Mouse (Mus musculus): ENCODE data around the gene Cbfb. TPM values are rescaled to one million over a fixed set of nuclear protein-coding genes. Genes with fewer than 3 reads are reported as not detected.

The Cbfb gene
- total and polyA plus RNA-seq, 3 experiments = 32.5 to 37.9 TPM; not detected in 1

DNA sequence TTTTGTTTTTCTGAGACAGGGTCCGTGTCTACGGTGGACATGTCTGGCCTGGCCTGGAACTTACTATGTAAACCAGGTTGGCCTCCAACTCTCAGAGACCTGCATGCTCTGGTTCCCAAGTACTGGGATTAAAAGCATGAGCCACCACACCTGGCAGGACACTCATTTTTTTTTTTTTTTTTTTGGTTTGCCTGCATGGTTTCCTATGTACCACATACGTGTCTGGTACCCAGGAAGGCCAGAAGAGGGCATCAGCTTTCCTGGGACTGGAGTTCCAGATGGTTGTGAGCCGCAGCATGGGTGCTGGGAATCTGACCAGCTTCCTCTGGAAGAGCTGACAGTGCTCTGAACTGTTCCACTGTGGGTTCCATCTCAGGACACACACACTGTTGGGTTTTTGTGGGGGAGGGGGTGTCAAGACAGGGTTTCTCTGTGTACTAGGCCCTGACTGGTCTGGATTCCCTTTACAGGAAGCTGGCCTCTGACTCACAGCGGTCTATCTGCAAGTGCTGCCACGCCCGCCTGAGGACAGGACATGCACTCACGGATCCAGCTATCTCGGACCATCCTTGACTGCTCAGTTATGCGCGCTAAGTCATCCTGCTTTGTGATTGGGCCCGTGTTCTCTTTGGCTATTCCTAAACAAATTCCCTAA is 91.0 kb downstream of the Cbfb start (continued):
- TF ChIP-seq MEF2A (IDR thresholded peaks at IDR 0.05; ENCODE audit: extremely low read depth, insufficient replicate concordance, low read depth, low read length, poor library complexity, severe bottlenecking) = no peak
- TF ChIP-seq ELF1 (IDR thresholded peaks at IDR 0.05; ENCODE audit: low read depth, low read length) = no peak
- no peak for TF ChIP-seq MYC (IDR thresholded peaks at IDR 0.05; ENCODE audit: low read depth, low read length)

DNA sequence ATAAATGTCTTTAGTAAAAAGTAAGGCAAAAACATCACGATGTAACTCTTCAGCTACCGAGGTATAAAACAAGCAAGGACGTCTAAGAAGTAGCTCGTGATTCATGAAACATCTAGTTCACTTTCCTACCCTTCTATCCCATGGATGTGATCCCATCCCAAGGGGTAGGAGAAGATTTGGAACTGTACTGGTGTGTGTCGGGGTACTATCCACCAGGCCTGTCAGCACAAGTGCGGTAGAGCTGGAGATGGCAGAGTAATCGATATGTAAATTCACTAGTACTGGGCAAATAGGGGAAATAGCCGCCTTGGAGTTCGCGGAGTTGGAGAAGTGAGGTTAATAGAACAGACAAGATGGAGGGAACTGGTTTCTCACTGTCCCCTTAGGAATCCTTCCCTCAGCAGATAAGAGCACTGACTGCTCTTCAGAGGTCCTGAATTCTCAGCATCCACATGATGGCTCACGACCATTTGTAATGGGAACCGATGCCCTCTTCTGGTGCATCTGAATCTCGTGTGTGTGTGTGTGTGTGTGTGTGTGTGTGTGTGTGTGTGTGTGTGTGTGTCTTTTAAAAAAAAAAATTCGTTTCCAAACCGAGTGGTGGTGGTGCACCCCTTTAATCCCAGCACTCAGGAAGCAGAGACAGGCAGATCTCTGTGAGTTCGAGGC is 92.9 kb downstream of the Cbfb start:
- Histone ChIP-seq H3K27me3 (ENCODE audit: control insufficient read depth in 1 of 2, insufficient read depth in 2 of 2, low read length in 2 of 2) (no peaks in the 10 kb centered on the region), H3K9me3 (replicated peaks; ENCODE audit: insufficient read depth, low read length) (no peaks in the 10 kb centered on the region), H3K27ac (ENCODE audit: control insufficient read depth, low read depth, low read length) (peak overlapping the region; percentile 34; the same call in 1 of the 2 replicates), H3K9ac (ENCODE audit: control insufficient read depth, low read depth, low read length, poor library complexity, severe bottlenecking) (peak overlapping the region; percentile 91), H3K4me3 (ENCODE audit: control insufficient read depth in 1 of 2, insufficient read depth in 1 of 2, low read depth in 2 of 2, low read length in 2 of 2) (peak overlapping the region; percentile 84 to 98), H3K79me2 (ENCODE audit: control insufficient read depth, insufficient read depth, low read length, poor library complexity) (peaks cover 15% of the 10 kb centered on the region), H3K4me1 (ENCODE audit: control insufficient read depth in 1 of 2, insufficient read depth in 2 of 2, low read length in 2 of 2) (peaks cover 7 to 36% of the 10 kb centered on the region in 2 experiments), H3K36me3 (ENCODE audit: control insufficient read depth in 1 of 2, insufficient read depth in 2 of 2, low read length in 2 of 2) (peaks cover 0 to 25% of the 10 kb centered on the region in 2 experiments; a peak in 2 of 4 replicates)
- peak; percentile 57 for DNase-seq (ENCODE audit: low read depth, low spot score)
- TF ChIP-seq GATA1 (IDR thresholded peaks at IDR 0.05; ENCODE audit: low read depth, low read length) (peak; percentile 30; the same call in 1 of the 2 replicates), ZNF384 (IDR thresholded peaks at IDR 0.05; ENCODE audit: low read depth, low read length) (peak; percentile 57; the same call in 1 of the 2 replicates), CTCF (IDR thresholded peaks at IDR 0.05 in 2 of 3, conservative IDR thresholded peaks at IDR 0.05 in 1 of 3; ENCODE audit: control insufficient read depth in 1 of 3, insufficient read depth in 1 of 3, low read depth in 2 of 3, low read length in 3 of 3, poor library complexity in 1 of 3, severe bottlenecking in 1 of 3) (0 out of 6 replicates have a peak, but pooled peaks of 1 of the 3 experiments have one; percentile 0), POLR2A (IDR thresholded peaks at IDR 0.05; ENCODE audit: control insufficient read depth in 1 of 2, insufficient read depth in 1 of 2, low read depth in 1 of 2, low read length in 2 of 2, poor library complexity in 1 of 2) (0 out of 4 replicates have a peak, but pooled peaks of 1 of the 2 experiments have one; percentile 5), ZMIZ1 (IDR thresholded peaks at IDR 0.05; ENCODE audit: low read depth, low read length) (no peak)

DNA sequence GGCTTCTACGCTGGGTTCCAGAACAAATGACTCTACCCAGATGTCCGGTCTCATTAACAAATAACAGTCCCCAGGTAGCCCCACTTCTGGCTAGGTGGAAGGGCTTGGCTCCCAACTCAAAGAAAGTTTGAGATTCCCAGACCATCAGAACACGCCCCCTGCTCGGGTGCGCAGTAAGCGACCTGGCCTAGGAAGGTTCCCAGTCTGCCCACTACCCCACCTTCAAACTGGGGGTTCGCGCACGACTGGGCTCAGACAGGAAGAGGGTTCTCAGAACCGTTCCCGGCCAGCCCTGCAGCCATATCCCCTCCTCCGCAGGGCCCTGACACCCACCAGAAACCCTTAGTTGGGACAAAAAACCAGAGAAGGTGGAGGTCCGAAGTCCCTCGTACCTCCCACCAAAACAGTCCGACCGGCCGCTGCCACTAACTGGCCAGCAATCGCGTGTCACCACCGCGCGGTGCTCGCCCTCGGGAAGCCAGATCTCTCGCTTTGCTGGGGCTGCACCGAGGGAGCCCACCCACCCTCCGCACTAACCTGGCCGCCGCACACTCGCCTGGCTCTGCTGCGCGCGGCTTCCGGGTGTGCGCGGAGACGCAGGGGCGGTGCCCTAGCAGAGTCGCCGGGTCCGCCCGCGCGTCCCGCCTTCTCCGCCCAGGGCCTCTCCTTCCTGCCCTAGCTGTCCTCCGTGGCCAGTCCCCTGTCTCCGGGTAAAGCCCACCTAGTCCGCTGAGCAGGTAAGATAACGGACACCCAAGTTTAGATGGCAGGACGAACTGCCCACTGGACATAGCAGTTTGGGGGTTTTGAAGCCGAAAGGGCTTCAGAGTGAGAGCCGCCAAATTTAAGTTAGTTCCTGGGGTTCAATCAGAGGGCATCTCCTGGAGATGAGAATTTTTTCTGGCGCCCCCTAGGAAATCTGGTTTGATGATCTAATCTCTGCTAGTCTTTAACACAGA is 93.8 kb downstream of the Cbfb start, which contains the start of the genes Tradd and Fbxl8:
Gene Tradd, minus strand, starts transcription at position 586 of the 959 bp plus-strand sequence.
Gene Fbxl8, plus strand, starts transcription at position 625 of the 959 bp plus-strand sequence.
- Histone ChIP-seq H3K79me2 (ENCODE audit: control insufficient read depth, insufficient read depth, low read length, poor library complexity) (peaks cover 15% of the 10 kb centered on the region), H3K27ac (ENCODE audit: control insufficient read depth, low read depth, low read length) (peak within 1 kb of the TSS; percentile 77), H3K9me3 (replicated peaks; ENCODE audit: insufficient read depth, low read length) (no peaks in the 10 kb centered on the region), H3K36me3 (ENCODE audit: control insufficient read depth in 1 of 2, insufficient read depth in 2 of 2, low read length in 2 of 2) (peaks cover 0 to 25% of the 10 kb centered on the region in 2 experiments; a peak in 2 of 4 replicates), H3K4me3 (ENCODE audit: control insufficient read depth in 1 of 2, insufficient read depth in 1 of 2, low read depth in 2 of 2, low read length in 2 of 2) (peak within 1 kb of the TSS; percentile 84 to 98), H3K27me3 (ENCODE audit: control insufficient read depth in 1 of 2, insufficient read depth in 2 of 2, low read length in 2 of 2) (no peaks in the 10 kb centered on the region), H3K9ac (ENCODE audit: control insufficient read depth, low read depth, low read length, poor library complexity, severe bottlenecking) (peak within 1 kb of the TSS; percentile 91), H3K4me1 (ENCODE audit: control insufficient read depth in 1 of 2, insufficient read depth in 2 of 2, low read length in 2 of 2) (peaks cover 7 to 38% of the 10 kb centered on the region in 2 experiments)
- peak; percentile 87 for DNase-seq (ENCODE audit: low read depth, low spot score)
- TF ChIP-seq ETS1 (IDR thresholded peaks at IDR 0.05; ENCODE audit: low read depth, low read length) = no peak
- TF ChIP-seq ZKSCAN1 (IDR thresholded peaks at IDR 0.05; ENCODE audit: low read depth, low read length) = no peak
- no peak for TF ChIP-seq CHD1 (IDR thresholded peaks at IDR 0.05; ENCODE audit: low read depth, low read length)
- TF ChIP-seq EP300 (IDR thresholded peaks at IDR 0.05; ENCODE audit: low read depth in 1 of 2, low read length in 2 of 2) = no peak
- TF ChIP-seq ZNF384 (IDR thresholded peaks at IDR 0.05; ENCODE audit: low read depth, low read length) = no peak
- TF ChIP-seq ELF1 (IDR thresholded peaks at IDR 0.05; ENCODE audit: low read depth, low read length) = peak; percentile 98
- peak; percentile 73 to 78 for TF ChIP-seq POLR2A (IDR thresholded peaks at IDR 0.05; ENCODE audit: control insufficient read depth in 1 of 2, insufficient read depth in 1 of 2, low read depth in 1 of 2, low read length in 2 of 2, poor library complexity in 1 of 2)
- TF ChIP-seq UBTF (IDR thresholded peaks at IDR 0.05; ENCODE audit: borderline replicate concordance, insufficient read depth, low read depth, low read length) = 0 out of 2 replicates have a peak, but pooled peaks have one; percentile 72
- peak; percentile 77 for TF ChIP-seq HCFC1 (IDR thresholded peaks at IDR 0.05; ENCODE audit: low read depth, low read length)
- no peak for TF ChIP-seq MEF2A (IDR thresholded peaks at IDR 0.05; ENCODE audit: extremely low read depth, insufficient replicate concordance, low read depth, low read length, poor library complexity, severe bottlenecking)
- TF ChIP-seq NRF1 (IDR thresholded peaks at IDR 0.05; ENCODE audit: insufficient read depth, low read depth, low read length, poor library complexity, severe bottlenecking) = peak; percentile 81
- no peak for TF ChIP-seq MYB (IDR thresholded peaks at IDR 0.05; ENCODE audit: low read depth, low read length)
- no peak for TF ChIP-seq BHLHE40 (IDR thresholded peaks at IDR 0.05; ENCODE audit: borderline replicate concordance, low read depth, low read length)
- no peak for TF ChIP-seq MAFK (IDR thresholded peaks at IDR 0.05; ENCODE audit: borderline replicate concordance, low read depth, low read length)
- TF ChIP-seq SIN3A (IDR thresholded peaks at IDR 0.05; ENCODE audit: low read length) = peak; percentile 85
- TF ChIP-seq RCOR1 (IDR thresholded peaks at IDR 0.05; ENCODE audit: low read depth, low read length) = no peak
- peak; percentile 77 for TF ChIP-seq NELFE (IDR thresholded peaks at IDR 0.05; ENCODE audit: low read depth, low read length)
- peak; percentile 29 for TF ChIP-seq TCF12 (IDR thresholded peaks at IDR 0.05; ENCODE audit: low read depth, low read length)

All from MEL (cell line).